Mouse (Mus musculus) lung, embryonic 16.5 days (tissue): ENCODE measurements at regions not wholly inside any gene's neighbourhood (a gene's known extent, or its start where the extent isn't known, plus 50 kb on each side); places are given as distances from the start of the nearest gene placed in this dataset.

Experiments
- ATAC-seq: fragments of 200-750 bp; cut with Nextera tagmentation; 2 replicates; pipeline ENCODE4 v1.8.0; 2017; ENCODE audit warnings: low read depth, mild to moderate bottlenecking, moderate library complexity
- H3K27ac ChIP-seq: fragments of 300-500 bp; sonication (generic); 2 replicates; pipeline ENCODE4 v1.5.1; 2014; ENCODE audit warnings: mild to moderate bottlenecking, control low read depth, low read length
- H3K27me3 ChIP-seq: fragments of 300-500 bp; sonication (generic); 2 replicates; pipeline ENCODE4 v1.6.1; 2014; ENCODE audit warnings: low read depth, low read length, mixed read lengths; ENCODE audit not compliant: control insufficient read depth, insufficient read depth
- H3K36me3 ChIP-seq: fragments of 300-500 bp; sonication (generic); 2 replicates; pipeline ENCODE4 v1.6.1; 2014; ENCODE audit warnings: low read length; ENCODE audit not compliant: control insufficient read depth, insufficient read depth
- H3K4me1 ChIP-seq: fragments of 300-500 bp; sonication (generic); replicated peaks from 2 replicates; pipeline ENCODE4 v1.6.1; 2014; ENCODE audit warnings: low read length, mixed read lengths; ENCODE audit not compliant: control insufficient read depth, insufficient read depth
- H3K4me2 ChIP-seq: fragments of 300-500 bp; sonication (generic); 2 replicates; pipeline ENCODE4 v1.6.1; 2014; ENCODE audit warnings: low read depth, low read length, control low read depth
- H3K4me3 ChIP-seq: fragments of 300-500 bp; sonication (generic); 2 replicates; pipeline ENCODE4 v1.5.1; 2014; ENCODE audit warnings: mild to moderate bottlenecking, low read length, control low read depth
- H3K9ac ChIP-seq: fragments of 300-500 bp; sonication (generic); 2 replicates; pipeline ENCODE4 v1.6.1; 2014; ENCODE audit warnings: low read length, control low read depth
- H3K9me3 ChIP-seq: fragments of 300-500 bp; sonication (generic); 2 replicates; pipeline ENCODE4 v1.6.1; 2016; ENCODE audit warnings: low read length; ENCODE audit not compliant: control insufficient read depth
- WGBS: fragments of 180-500 bp; shearing (Covaris S2); extraction: QIAGEN DNeasy Blood & Tissue Kit; methylation state at CpG from one replicate; pipeline ENCODE4 v1.1.7; 2014; 5-methylcytosine and 5-hydroxymethylcytosine counted together

- WGBS, result 90% methylated on average over 5 of the region's 5 CpGs
- no peaks in the 10 kb centered on the region for H3K9me3 ChIP-seq
- no peaks in the 10 kb centered on the region for H3K4me1 ChIP-seq
- H3K4me3 ChIP-seq, result no peak overlapping the region
- peaks cover 10% of the 10 kb centered on the region for H3K36me3 ChIP-seq
- H3K27me3 ChIP-seq, result no peaks in the 10 kb centered on the region
- H3K4me2 ChIP-seq, result no peak overlapping the region
- H3K9ac ChIP-seq, result no peak overlapping the region
- ATAC-seq, result no peak
- no peak overlapping the region for H3K27ac ChIP-seq
These were observed 113.9 kb upstream of the Rtl1 start for GRCm38 (mm10) chr12:109714061-109714460.

DNA sequence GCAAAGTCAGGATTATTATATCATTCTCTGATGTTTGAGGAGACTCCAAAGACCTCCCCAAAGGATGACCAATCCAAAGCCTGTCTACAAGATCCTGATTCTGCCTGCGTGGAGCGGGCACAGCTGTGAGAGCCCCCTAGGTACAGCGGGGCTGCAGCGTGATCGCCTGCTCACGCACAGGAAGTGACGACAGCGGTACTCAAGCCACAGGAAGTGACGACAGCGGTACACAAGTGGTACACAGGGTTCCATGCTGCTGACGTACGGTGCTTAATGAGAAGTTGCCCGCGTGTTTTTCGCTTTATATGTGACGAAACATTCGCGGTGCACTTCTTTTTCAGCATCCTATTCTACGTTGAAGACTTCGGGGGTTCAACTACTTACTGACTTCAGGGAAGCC is 116.9 kb upstream of the Rtl1 start:
- H3K4me3 ChIP-seq, result no peak overlapping the region

DNA sequence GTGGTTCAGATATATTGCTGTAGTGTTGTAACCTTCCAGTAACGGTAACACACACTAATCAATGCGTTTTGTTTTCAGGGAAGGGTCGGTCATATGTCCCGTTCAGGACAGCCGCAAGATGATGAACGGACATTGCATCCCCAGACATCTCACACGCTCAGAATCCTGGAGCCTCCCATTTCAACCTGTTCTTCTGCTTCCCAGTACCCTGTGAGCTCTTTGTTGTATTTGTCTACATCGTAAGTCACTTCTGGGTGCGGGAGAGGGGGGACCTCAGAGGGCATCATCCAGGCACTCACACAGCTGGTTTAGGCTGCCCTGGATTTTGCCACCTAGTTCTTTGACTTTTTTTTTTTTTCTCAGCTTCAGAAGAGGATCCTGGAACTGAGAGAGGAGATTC is 117.9 kb upstream of the Rtl1 start:
- H3K27ac ChIP-seq, result no peak overlapping the region
- H3K27me3 ChIP-seq, result no peaks in the 10 kb centered on the region
- ATAC-seq, result no peak
- no peaks in the 10 kb centered on the region for H3K9me3 ChIP-seq
- no peak overlapping the region for H3K4me3 ChIP-seq
- no peak overlapping the region for H3K4me2 ChIP-seq
- H3K4me1 ChIP-seq, result no peaks in the 10 kb centered on the region
- H3K36me3 ChIP-seq, result no peaks in the 10 kb centered on the region
- 88% methylated on average over 9 of the region's 9 CpGs for WGBS
- H3K9ac ChIP-seq, result no peak overlapping the region

More for the DNA sequence above, 116.9 kb upstream of the Rtl1 start:
- Histone ChIP-seq H3K4me1 (no peaks in the 10 kb centered on the region), H3K27me3 (no peaks in the 10 kb centered on the region), H3K36me3 (peaks cover 1% of the 10 kb centered on the region), H3K4me2 (no peak overlapping the region), H3K9me3 (no peaks in the 10 kb centered on the region), H3K27ac (no peak overlapping the region), H3K9ac (no peak overlapping the region)
- no peak for ATAC-seq
- WGBS, result 91% methylated on average over 20 of the region's 20 CpGs

DNA sequence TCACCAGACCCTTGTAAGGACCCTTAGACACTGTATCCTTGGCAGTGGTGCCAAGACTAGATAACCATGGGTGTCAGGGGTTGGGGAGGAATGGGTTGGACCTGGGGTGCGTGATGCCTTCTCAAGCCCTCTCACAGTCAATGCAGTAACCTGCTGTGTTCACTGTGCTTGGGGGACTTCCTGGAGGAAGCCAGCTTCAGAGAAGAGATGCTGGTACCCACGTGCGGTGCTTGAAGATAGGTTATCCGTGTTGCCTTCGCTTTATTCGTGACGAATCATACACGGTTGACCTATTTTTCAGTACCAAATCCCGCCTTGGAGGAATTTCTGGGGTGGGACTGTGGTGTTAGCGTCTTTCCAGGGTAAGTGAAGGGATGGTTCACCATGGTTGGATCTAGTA is 138.1 kb upstream of the Rtl1 start:
- Histone ChIP-seq H3K4me2 (no peak overlapping the region), H3K27ac (no peak overlapping the region), H3K9me3 (no peaks in the 10 kb centered on the region), H3K36me3 (peaks cover 13% of the 10 kb centered on the region), H3K4me3 (no peak overlapping the region), H3K4me1 (no peaks in the 10 kb centered on the region), H3K27me3 (no peaks in the 10 kb centered on the region), H3K9ac (no peak overlapping the region)
- ATAC-seq, result no peak
- 91% methylated on average over 10 of the region's 10 CpGs for WGBS

GRCm38 (mm10) chr12:109738911-109739310 is 138.8 kb upstream of the Rtl1 start:
- Histone ChIP-seq H3K4me1 (no peaks in the 10 kb centered on the region), H3K27ac (no peak overlapping the region), H3K9ac (no peak overlapping the region), H3K36me3 (peaks cover 14% of the 10 kb centered on the region), H3K4me2 (no peak overlapping the region), H3K27me3 (no peaks in the 10 kb centered on the region), H3K9me3 (no peaks in the 10 kb centered on the region), H3K4me3 (no peak overlapping the region)
- 90% methylated on average over 6 of the region's 6 CpGs for WGBS
- ATAC-seq, result no peak

DNA sequence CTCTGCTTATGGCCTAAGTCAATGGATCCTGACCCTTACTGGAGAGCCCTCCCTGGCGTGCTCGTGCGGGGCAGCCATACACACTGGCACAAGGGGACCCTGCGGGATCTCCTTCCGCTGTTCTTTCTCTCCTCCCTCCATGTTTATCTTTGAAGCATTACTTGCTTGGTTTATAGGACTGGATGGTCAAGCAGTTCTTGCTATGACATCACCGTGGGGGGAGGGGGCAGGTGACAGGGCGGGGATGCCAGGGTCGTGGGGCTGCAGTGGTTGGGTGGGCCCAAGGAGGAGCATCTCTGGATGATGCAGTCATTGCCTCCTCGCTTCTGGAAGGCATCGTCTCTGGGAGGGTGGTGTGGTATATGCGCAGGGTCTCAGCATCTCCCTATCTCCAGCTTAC is 142.4 kb upstream of the Rtl1 start:
- WGBS, result 91% methylated on average over 11 of the region's 11 CpGs
- H3K27me3 ChIP-seq, result no peaks in the 10 kb centered on the region
- no peak for ATAC-seq
- peaks cover 7% of the 10 kb centered on the region; the same call in 1 of the 2 replicates for H3K36me3 ChIP-seq
- H3K4me1 ChIP-seq, result 0 out of 2 replicates have a peak, but pooled peaks cover 2% of the 10 kb centered on the region
- H3K27ac ChIP-seq, result no peak overlapping the region
- H3K4me2 ChIP-seq, result no peak overlapping the region
- H3K9ac ChIP-seq, result no peak overlapping the region
- no peak overlapping the region for H3K4me3 ChIP-seq
- no peaks in the 10 kb centered on the region for H3K9me3 ChIP-seq

GRCm38 (mm10) chr12:109743036-109743650 is 143.0 kb upstream of the Rtl1 start:
- peaks cover 6% of the 10 kb centered on the region; the same call in 1 of the 2 replicates for H3K36me3 ChIP-seq
- no peaks in the 10 kb centered on the region for H3K27me3 ChIP-seq
- peaks cover 2% of the 10 kb centered on the region; the same call in 1 of the 2 replicates for H3K4me1 ChIP-seq
- H3K9ac ChIP-seq, result no peak overlapping the region
- H3K9me3 ChIP-seq, result no peaks in the 10 kb centered on the region
- H3K4me3 ChIP-seq, result no peak overlapping the region
- H3K27ac ChIP-seq, result no peak overlapping the region
- 93% methylated on average over 24 of the region's 24 CpGs for WGBS
- no peak for ATAC-seq
- no peak overlapping the region for H3K4me2 ChIP-seq

- Histone ChIP-seq H3K27ac (no peak overlapping the region), H3K4me3 (no peak overlapping the region), H3K4me2 (no peak overlapping the region), H3K27me3 (no peaks in the 10 kb centered on the region), H3K9ac (no peak overlapping the region), H3K9me3 (no peaks in the 10 kb centered on the region), H3K36me3 (peaks cover 3% of the 10 kb centered on the region; the same call in 1 of the 2 replicates), H3K4me1 (peaks cover 10% of the 10 kb centered on the region; the same call in 1 of the 2 replicates)
- ATAC-seq, result no peak
- 82% methylated on average over 4 of the region's 4 CpGs for WGBS
These were observed 144.1 kb upstream of the Rtl1 start for GRCm38 (mm10) chr12:109744186-109744585.

GRCm38 (mm10) chr12:109745731-109746484 is 145.8 kb upstream of the Rtl1 start:
- H3K27me3 ChIP-seq, result no peaks in the 10 kb centered on the region
- peak overlapping the region; percentile 16; the same call in 1 of the 2 replicates for H3K27ac ChIP-seq
- no peak for ATAC-seq

More at GRCm38 (mm10) chr12:109745731-109746484, 145.8 kb upstream of the Rtl1 start:
- Histone ChIP-seq H3K9me3 (no peaks in the 10 kb centered on the region), H3K4me2 (no peak overlapping the region), H3K4me3 (no peak overlapping the region), H3K36me3 (peaks cover 3% of the 10 kb centered on the region; the same call in 1 of the 2 replicates), H3K4me1 (peaks cover 18% of the 10 kb centered on the region; the same call in 1 of the 2 replicates), H3K9ac (no peak overlapping the region)
- WGBS, result 43% methylated on average over 15 of the region's 15 CpGs
